Mouse (Mus musculus) R1 (cell line): ENCODE results near the gene Foxp4.

ENCODE experiments used
- DNase-seq: peaks from one replicate; pipeline ENCODE4 v3.0.0-alpha.2; 2018; ENCODE audit warnings: low read depth, low spot score

Foxp4 gene

GRCm38 (mm10) chr17:47897956-47898752 is 26.3 kb downstream of the Foxp4 start:
- DNase-seq = peak; percentile 88

GRCm38 (mm10) chr17:47889727-47890126 is 34.7 kb downstream of the Foxp4 start:
- no peak for DNase-seq

GRCm38 (mm10) chr17:47889267-47889666 is 35.2 kb downstream of the Foxp4 start:
- no peak for DNase-seq

- DNase-seq = no peak
Measured at GRCm38 (mm10) chr17:47888641-47889040, 35.8 kb downstream of the Foxp4 start.

- DNase-seq = peak; percentile 84
Measured at GRCm38 (mm10) chr17:47888155-47888455, 36.3 kb downstream of the Foxp4 start.

- DNase-seq = peak; percentile 99
Measured at GRCm38 (mm10) chr17:47887381-47888154, 36.9 kb downstream of the Foxp4 start.

GRCm38 (mm10) chr17:47883099-47883498 is 41.3 kb downstream of the Foxp4 start:
- DNase-seq = no peak

- no peak for DNase-seq
Measured at GRCm38 (mm10) chr17:47881330-47881729, 43.1 kb downstream of the Foxp4 start.

- DNase-seq = no peak
Measured at GRCm38 (mm10) chr17:47879207-47879606, 45.2 kb downstream of the Foxp4 start.

- no peak for DNase-seq
Measured at GRCm38 (mm10) chr17:47878378-47879089, 45.9 kb downstream of the Foxp4 start.

GRCm38 (mm10) chr17:47877715-47878377 is 46.6 kb downstream of the Foxp4 start:
- no peak for DNase-seq

GRCm38 (mm10) chr17:47876776-47877714 is 47.4 kb downstream of the Foxp4 start:
- DNase-seq = peak; percentile 82

- peak; percentile 91 for DNase-seq
Measured at GRCm38 (mm10) chr17:47873341-47873791, 51.1 kb downstream of the Foxp4 start.

- no peak for DNase-seq
Measured at GRCm38 (mm10) chr17:47872311-47873011, 52.0 kb downstream of the Foxp4 start.

GRCm38 (mm10) chr17:47869874-47870273 is 54.6 kb downstream of the Foxp4 start:
- peak; percentile 71 for DNase-seq

- DNase-seq = peak; percentile 66
Measured at GRCm38 (mm10) chr17:47866037-47866436, 58.4 kb downstream of the Foxp4 start.

GRCm38 (mm10) chr17:47864496-47864895 is 59.9 kb downstream of the Foxp4 start:
- peak; percentile 94 for DNase-seq

GRCm38 (mm10) chr17:47863437-47863836 is 61.0 kb downstream of the Foxp4 start:
- no peak for DNase-seq

GRCm38 (mm10) chr17:47863023-47863422 is 61.4 kb downstream of the Foxp4 start:
- DNase-seq = no peak

GRCm38 (mm10) chr17:47855544-47855943 is 68.9 kb downstream of the Foxp4 start:
- DNase-seq = peak; percentile 75
